Mouse (Mus musculus) limb, embryonic 12.5 days (tissue): ENCODE measurements around the gene Dio3. TPM values are rescaled to one million over a fixed set of nuclear protein-coding genes. Genes with fewer than 3 reads are reported as not detected.

Experiments
- ATAC-seq: fragments of 200-750 bp; cut with Nextera tagmentation; 2 replicates; pipeline ENCODE4 v1.8.0; 2017; ENCODE audit warnings: low read depth, moderate TSS enrichment; ENCODE audit not compliant: insufficient number of reproducible peaks, insufficient read depth, low FRiP score, low TSS enrichment
- H3K27ac ChIP-seq: fragments of 300-500 bp; sonication (generic); 2 replicates; pipeline ENCODE4 v1.5.1; 2016; ENCODE audit warnings: mild to moderate bottlenecking, moderate library complexity
- H3K27me3 ChIP-seq: fragments of 300-500 bp; sonication (generic); 2 replicates; pipeline ENCODE4 v1.6.1; 2016; ENCODE audit warnings: mild to moderate bottlenecking, moderate library complexity
- H3K36me3 ChIP-seq: fragments of 300-500 bp; sonication (generic); 2 replicates; pipeline ENCODE4 v1.6.1; 2016; ENCODE audit warnings: mild to moderate bottlenecking, moderate library complexity
- H3K4me1 ChIP-seq: fragments of 300-500 bp; sonication (generic); replicated peaks from 2 replicates; pipeline ENCODE4 v1.6.1; 2016
- H3K4me2 ChIP-seq: fragments of 300-500 bp; sonication (generic); 2 replicates; pipeline ENCODE4 v1.6.1; 2016; ENCODE audit warnings: mild to moderate bottlenecking, moderate library complexity
- H3K4me3 ChIP-seq: fragments of 300-500 bp; sonication (generic); replicated peaks from 2 replicates; pipeline ENCODE4 v1.5.1; 2016; ENCODE audit warnings: mild to moderate bottlenecking
- H3K9ac ChIP-seq: fragments of 300-500 bp; sonication (generic); replicated peaks from 2 replicates; pipeline ENCODE4 v1.6.1; 2016; ENCODE audit warnings: mild to moderate bottlenecking, moderate library complexity
- H3K9me3 ChIP-seq: fragments of 300-500 bp; sonication (generic); 2 replicates; pipeline ENCODE4 v1.6.1; 2016; ENCODE audit warnings: mild to moderate bottlenecking, moderate library complexity
- WGBS: fragments of 180-500 bp; shearing (Covaris S2); methylation state at CpG from one replicate; pipeline ENCODE4 v1.1.7; 2016; 5-methylcytosine and 5-hydroxymethylcytosine counted together
- polyA plus RNA-seq: library from polyadenylated mRNA; unstranded; fragments of >200 nt; fragmentation: Nextera tagmentation; extraction: Ambion mirVana; gene quantifications from 2 replicates; pipeline ENCODE4 v1.2.1, GENCODE M21; 2016

The Dio3 gene
- polyA plus RNA-seq, 1 experiment from 2014 or later: 0.85 TPM

DNA sequence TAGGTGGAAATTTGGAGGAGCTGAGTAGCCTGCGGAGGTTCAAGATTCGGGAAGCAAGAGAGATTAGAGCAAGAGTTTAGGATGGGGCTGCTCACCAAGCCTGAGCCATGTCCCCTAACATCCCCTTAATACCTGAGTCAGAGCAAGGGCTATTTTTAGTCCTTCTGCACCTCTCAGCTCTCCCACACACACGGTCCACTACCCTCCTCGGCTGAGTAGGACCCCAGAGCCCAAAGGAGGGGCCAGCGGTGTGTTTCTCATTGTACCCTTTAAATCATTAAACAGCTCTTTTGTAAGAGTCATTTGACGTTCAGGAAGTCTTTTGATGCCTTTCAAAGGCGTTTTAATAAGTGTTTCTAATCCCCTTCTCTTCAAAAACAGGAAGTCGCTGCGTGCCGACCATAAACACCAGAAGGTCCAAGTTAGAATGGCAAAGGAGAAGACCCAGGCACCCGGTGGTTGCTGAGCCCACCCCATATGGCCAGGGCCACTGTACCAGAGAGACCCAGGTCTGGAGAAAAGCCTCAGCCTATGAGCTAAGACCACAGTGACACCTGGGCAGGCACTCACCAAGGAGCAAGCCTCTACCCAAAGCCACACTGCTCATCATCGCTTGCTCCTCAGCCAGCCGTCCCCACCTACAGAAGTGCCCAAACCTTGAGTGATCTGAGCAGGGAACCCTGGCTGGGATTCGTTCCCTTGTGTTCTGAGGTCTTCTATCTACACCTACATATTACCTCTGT lies 22.2 kb upstream of the Dio3 start:
- Histone ChIP-seq H3K36me3 (no peaks in the 10 kb centered on the region), H3K27ac (no peak overlapping the region), H3K9me3 (no peaks in the 10 kb centered on the region), H3K4me2 (no peak overlapping the region; the same call in 1 of the 2 replicates), H3K4me1 (peaks cover 18% of the 10 kb centered on the region), H3K9ac (no peak overlapping the region), H3K27me3 (peaks cover 92% of the 10 kb centered on the region), H3K4me3 (no peak overlapping the region)
- no peak for ATAC-seq
- 32% methylated on average over 14 of the region's 14 CpGs for WGBS

DNA sequence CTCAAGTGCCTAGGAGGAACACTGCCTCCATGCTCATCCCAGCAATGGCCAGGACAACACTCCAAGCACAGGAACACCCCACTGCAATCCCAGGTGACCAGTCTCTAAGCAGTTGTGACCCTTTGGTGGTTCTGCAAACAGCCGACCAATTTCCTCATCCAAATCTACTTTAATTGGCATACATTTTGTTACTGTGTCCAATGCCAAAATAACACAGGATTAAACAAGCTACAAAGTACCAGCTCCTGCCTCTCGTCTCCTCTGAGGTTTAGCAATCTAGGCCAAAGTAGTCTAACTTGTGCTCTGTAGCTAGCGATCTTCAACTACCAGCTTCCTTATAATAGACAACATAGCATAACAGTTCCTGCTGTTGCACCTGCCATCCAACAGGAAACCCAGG lies 10.6 kb upstream of the Dio3 start:
- Histone ChIP-seq H3K27ac (no peak overlapping the region), H3K4me3 (no peak overlapping the region), H3K36me3 (no peaks in the 10 kb centered on the region), H3K9ac (no peak overlapping the region), H3K4me1 (no peaks in the 10 kb centered on the region), H3K9me3 (no peaks in the 10 kb centered on the region), H3K4me2 (no peak overlapping the region), H3K27me3 (peaks cover 98% of the 10 kb centered on the region)
- WGBS: 82% methylated on average over 3 of the region's 3 CpGs
- ATAC-seq: no peak

DNA sequence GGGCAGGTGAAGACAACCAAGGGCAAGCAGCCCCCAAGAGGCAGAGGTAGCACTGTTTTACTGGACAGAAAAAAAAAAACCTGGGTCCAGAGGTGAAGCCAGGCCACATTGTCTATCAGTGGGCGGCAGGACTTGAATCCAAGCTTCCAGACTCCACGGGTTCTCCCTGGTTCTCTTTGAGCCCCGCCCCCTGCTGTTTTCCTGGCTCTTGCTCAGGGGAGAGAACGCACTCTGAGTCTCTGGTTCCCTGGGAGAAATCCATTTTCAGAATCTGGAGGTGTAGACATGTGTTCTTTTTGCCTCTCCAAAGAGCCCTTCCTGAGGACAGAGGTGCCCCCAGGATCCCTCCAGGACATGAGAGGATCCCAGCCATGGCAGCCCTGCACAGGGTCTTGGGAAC lies 9.2 kb upstream of the Dio3 start:
- Histone ChIP-seq H3K9ac (no peak overlapping the region), H3K4me3 (no peak overlapping the region), H3K27me3 (peaks cover 98% of the 10 kb centered on the region), H3K36me3 (no peaks in the 10 kb centered on the region), H3K4me1 (no peaks in the 10 kb centered on the region), H3K27ac (no peak overlapping the region), H3K9me3 (no peaks in the 10 kb centered on the region), H3K4me2 (no peak overlapping the region)
- WGBS: 74% methylated on average over 4 of the region's 4 CpGs
- ATAC-seq: no peak

DNA sequence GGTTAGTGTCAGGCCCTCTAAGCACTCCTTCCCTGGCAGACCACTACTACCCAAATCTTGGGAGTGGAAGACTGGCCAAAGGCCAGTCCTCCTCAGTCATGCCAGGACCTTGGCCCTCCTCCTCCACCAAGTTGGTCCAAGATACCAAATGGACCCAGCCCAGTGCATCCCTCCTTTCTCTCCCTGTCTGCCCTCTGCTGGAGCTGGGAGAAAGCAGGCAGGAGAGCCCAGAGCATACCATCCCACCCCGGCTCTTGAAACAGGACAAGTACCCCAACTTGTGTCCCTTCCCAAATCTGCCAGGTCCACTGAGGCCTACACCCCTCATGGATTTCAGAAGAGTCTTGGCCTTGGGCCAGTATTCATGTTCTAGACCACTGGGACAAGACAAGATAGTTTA lies 2.8 kb upstream of the Dio3 start:
- WGBS: 62% methylated on average over 1 of the region's 1 CpGs
- no peaks in the 10 kb centered on the region for H3K9me3 ChIP-seq
- no peaks in the 10 kb centered on the region for H3K36me3 ChIP-seq

DNA sequence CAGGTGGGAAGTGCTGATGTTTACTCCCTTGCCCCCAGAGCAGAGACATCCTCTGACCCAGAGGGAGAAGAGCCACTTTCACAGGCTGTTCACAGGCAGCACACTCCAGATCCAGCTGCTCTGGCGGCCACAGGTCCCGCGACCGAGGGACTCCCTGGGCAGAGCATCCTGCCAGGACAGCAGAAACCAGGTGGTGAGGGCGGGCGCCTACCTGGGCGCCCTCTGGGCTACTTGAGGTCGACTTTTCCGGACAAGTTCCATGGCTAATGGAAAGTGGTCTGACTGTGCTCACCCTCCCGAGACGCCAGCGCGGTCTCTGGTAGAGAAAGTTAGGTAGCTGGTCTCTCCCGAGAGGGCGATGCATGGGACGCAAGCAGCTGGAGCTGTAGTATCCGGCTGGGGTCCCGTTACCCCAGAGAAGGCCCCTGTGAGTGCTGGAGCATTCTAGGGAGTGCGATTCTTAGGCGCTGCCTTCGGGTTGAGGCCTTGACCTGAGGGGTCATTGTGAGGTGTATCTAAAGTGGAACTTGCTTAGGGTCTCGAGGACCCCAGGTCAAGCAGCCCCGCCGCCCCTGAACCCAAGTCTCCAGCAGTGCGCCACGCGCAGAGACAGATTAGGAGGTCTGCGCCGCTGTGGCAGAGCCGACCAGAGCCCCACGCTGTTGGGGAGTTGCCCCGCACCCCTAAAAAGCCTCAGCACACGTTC lies 1.5 kb upstream of the Dio3 start:
- no peaks in the 10 kb centered on the region for H3K9me3 ChIP-seq
- H3K4me3 ChIP-seq: peak overlapping the region; percentile 46
- peak overlapping the region; percentile 68 for H3K4me2 ChIP-seq
- H3K27me3 ChIP-seq: peaks cover 100% of the 10 kb centered on the region
- WGBS: 2% methylated on average over 33 of the region's 33 CpGs
- no peak overlapping the region for H3K27ac ChIP-seq
- peaks cover 26% of the 10 kb centered on the region for H3K4me1 ChIP-seq
- ATAC-seq: no peak
- H3K9ac ChIP-seq: peak overlapping the region; percentile 37; the same call in 1 of the 2 replicates
- H3K36me3 ChIP-seq: no peaks in the 10 kb centered on the region

More for the DNA sequence above, 2.8 kb upstream of the Dio3 start:
- Histone ChIP-seq H3K4me2 (no peak overlapping the region), H3K4me3 (no peak overlapping the region), H3K27ac (no peak overlapping the region), H3K27me3 (peaks cover 100% of the 10 kb centered on the region), H3K4me1 (peaks cover 16% of the 10 kb centered on the region), H3K9ac (no peak overlapping the region)
- no peak for ATAC-seq

DNA sequence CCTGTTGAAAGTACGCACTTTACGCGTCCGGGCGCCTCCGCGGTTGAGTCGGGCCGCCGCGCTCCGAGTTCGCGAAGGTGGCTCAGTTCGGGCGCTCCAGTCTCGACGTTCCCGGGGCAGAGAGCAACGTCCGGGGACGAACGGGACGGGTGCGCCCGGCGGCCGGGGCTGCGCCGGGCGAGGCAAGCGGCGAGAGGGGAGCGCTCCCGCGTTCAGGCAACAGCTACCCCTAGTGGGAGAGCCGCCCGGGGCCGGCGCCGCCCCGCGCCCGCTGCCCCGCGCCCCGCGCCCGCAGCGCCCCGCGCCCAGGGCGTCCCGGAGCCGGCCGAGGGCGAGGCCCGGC lies 932 bp upstream of the Dio3 start:
- Histone ChIP-seq H3K9me3 (no peaks in the 10 kb centered on the region), H3K36me3 (no peaks in the 10 kb centered on the region), H3K4me1 (peaks cover 27% of the 10 kb centered on the region), H3K27ac (no peak overlapping the region), H3K4me2 (peak overlapping the region; percentile 68), H3K27me3 (peaks cover 100% of the 10 kb centered on the region), H3K4me3 (peak overlapping the region; percentile 46), H3K9ac (peak overlapping the region; percentile 37; the same call in 1 of the 2 replicates)
- 0% methylated on average over 46 of the region's 58 CpGs for WGBS
- no peak for ATAC-seq

DNA sequence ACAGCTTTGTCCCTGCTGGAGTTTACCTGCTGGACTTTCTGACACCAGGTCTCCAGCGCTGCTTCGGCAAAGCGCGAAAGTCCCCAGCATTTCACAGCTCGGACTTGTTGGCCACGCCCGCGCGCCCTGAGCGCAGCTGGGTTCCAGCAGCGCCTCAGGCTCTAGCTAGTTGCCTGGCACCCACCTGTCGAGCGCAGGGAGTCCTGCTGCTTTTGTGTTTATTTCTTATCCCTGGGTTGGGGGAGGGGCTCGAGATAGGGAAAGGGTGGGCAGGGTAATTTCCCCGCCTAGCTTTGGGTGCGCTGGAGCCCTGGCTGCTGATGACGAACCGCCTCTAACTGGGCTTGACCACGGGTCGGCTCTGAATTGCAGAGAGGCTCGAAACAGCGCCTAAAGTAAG lies 1.5 kb downstream of the Dio3 start:
- no peaks in the 10 kb centered on the region for H3K36me3 ChIP-seq
- H3K27ac ChIP-seq: no peak overlapping the region
- no peak overlapping the region for H3K4me2 ChIP-seq
- H3K27me3 ChIP-seq: peaks cover 100% of the 10 kb centered on the region
- no peak overlapping the region for H3K4me3 ChIP-seq
- ATAC-seq: no peak
- peaks cover 35% of the 10 kb centered on the region for H3K4me1 ChIP-seq
- under 1% methylated on average over 22 of the region's 22 CpGs for WGBS
- H3K9ac ChIP-seq: no peak overlapping the region
- H3K9me3 ChIP-seq: no peaks in the 10 kb centered on the region

DNA sequence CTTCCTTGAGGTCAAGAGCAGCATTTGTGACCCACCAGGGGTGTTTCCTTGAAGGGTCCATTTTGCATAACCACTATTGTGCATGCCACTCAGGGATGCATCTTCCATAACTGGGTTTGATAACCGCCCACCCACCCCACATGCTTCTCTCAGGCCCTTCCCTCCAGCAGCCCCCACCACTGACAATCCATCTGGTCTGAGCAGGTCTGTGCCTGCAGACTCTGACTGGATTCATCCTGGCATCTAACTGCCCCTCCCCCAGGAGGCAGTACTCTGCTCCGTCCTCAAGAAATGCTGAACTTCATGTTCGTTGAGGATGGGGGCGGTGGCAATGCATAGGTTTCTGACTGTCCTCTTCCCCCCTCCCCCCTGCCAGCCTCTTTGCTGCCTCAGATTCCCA lies 4.9 kb downstream of the Dio3 start:
- Histone ChIP-seq H3K9me3 (no peaks in the 10 kb centered on the region), H3K4me3 (no peak overlapping the region), H3K27ac (no peak overlapping the region), H3K4me2 (no peak overlapping the region), H3K27me3 (peaks cover 98% of the 10 kb centered on the region), H3K4me1 (peaks cover 26% of the 10 kb centered on the region), H3K9ac (no peak overlapping the region), H3K36me3 (no peaks in the 10 kb centered on the region)
- WGBS: 0% methylated on average over 4 of the region's 4 CpGs
- ATAC-seq: no peak

DNA sequence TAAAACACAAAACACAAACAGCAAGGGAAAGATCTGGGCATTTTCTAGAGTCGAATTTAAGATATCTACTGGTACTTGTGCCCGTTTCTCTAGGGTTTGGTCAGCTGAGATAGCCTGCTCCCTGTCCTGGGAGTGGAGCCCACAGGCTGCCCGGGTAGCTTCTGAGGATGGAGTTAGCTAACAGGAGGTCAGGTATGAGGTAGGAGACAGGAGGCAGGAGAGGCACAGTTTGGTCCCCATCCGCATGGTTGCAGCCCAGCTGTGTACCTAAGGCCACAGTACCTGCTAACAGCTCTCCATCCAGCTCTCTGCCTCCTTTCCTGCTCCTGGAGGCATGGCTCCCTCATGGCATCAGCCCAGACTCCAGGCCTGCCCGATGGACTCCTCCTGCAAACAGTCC lies 13.9 kb downstream of the Dio3 start:
- Histone ChIP-seq H3K9me3 (no peaks in the 10 kb centered on the region), H3K4me1 (peaks cover 4% of the 10 kb centered on the region), H3K27me3 (peaks cover 98% of the 10 kb centered on the region), H3K4me3 (no peak overlapping the region), H3K9ac (no peak overlapping the region), H3K27ac (no peak overlapping the region), H3K36me3 (no peaks in the 10 kb centered on the region), H3K4me2 (no peak overlapping the region)
- no peak for ATAC-seq
- 79% methylated on average over 5 of the region's 5 CpGs for WGBS

DNA sequence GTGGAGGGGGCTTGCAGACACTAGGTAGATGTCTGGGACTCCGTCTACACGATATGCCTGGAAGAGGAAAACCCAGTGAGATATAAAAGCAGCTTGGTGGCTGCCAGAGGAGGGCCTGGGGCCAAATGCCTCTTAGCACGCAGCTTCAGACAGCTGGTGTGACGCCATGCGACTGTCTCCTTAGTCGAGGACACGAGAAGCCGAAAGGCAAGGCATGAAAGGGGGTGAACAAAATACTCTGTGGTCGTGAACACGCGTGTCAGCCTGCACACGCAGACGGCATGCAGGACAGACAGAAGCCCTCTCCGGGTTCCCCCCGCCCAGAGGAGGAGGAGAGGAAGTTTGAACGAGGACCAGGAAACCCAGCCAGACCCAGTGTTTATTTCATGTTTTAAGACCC lies 16.0 kb downstream of the Dio3 start:
- H3K27me3 ChIP-seq: peaks cover 88% of the 10 kb centered on the region
- no peak overlapping the region for H3K27ac ChIP-seq
- H3K4me2 ChIP-seq: no peak overlapping the region
- WGBS: 75% methylated on average over 16 of the region's 16 CpGs
- ATAC-seq: no peak
- peaks cover 18% of the 10 kb centered on the region for H3K4me1 ChIP-seq
- H3K9me3 ChIP-seq: 0 out of 2 replicates have a peak, but pooled peaks cover under 1% of the 10 kb centered on the region
- no peaks in the 10 kb centered on the region for H3K36me3 ChIP-seq
- no peak overlapping the region for H3K9ac ChIP-seq
- H3K4me3 ChIP-seq: no peak overlapping the region

DNA sequence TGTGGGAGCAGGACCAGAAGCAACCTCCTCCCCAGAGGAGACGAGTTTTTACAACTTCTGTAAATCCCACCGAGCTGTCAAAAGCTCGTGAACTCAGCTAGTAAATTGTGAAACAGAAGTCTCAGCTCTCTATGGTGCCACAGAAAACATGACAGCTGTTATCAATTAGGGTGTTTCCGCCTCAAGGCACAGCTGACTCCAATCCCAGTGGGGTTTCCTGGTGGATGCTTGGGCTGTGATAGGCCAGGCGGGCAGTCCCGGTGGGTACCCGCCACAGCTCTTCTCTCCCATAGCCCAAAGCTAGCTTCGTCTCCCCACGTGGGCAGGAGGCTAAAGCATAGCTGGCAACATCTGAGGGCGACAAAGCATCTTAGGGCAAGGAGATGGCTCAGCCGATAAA lies 19.8 kb downstream of the Dio3 start:
- ATAC-seq: peak; percentile 79; the same call in 1 of the 2 replicates
- 11% methylated on average over 11 of the region's 11 CpGs for WGBS
- no peak overlapping the region for H3K9ac ChIP-seq
- H3K27ac ChIP-seq: no peak overlapping the region
- H3K4me3 ChIP-seq: no peak overlapping the region
- no peaks in the 10 kb centered on the region for H3K36me3 ChIP-seq
- 0 out of 2 replicates have a peak, but pooled peaks cover 5% of the 10 kb centered on the region for H3K9me3 ChIP-seq
- H3K4me1 ChIP-seq: peaks cover 18% of the 10 kb centered on the region
- H3K4me2 ChIP-seq: peak overlapping the region; percentile 32
- H3K27me3 ChIP-seq: peaks cover 79% of the 10 kb centered on the region
